Mouse (Mus musculus): ENCODE measurements around the gene Bsdc1. TPM values are rescaled to one million over a fixed set of nuclear protein-coding genes. Genes with fewer than 3 reads are reported as not detected.

Bsdc1 gene
- polyA plus RNA-seq, 1 experiment = not detected

DNA sequence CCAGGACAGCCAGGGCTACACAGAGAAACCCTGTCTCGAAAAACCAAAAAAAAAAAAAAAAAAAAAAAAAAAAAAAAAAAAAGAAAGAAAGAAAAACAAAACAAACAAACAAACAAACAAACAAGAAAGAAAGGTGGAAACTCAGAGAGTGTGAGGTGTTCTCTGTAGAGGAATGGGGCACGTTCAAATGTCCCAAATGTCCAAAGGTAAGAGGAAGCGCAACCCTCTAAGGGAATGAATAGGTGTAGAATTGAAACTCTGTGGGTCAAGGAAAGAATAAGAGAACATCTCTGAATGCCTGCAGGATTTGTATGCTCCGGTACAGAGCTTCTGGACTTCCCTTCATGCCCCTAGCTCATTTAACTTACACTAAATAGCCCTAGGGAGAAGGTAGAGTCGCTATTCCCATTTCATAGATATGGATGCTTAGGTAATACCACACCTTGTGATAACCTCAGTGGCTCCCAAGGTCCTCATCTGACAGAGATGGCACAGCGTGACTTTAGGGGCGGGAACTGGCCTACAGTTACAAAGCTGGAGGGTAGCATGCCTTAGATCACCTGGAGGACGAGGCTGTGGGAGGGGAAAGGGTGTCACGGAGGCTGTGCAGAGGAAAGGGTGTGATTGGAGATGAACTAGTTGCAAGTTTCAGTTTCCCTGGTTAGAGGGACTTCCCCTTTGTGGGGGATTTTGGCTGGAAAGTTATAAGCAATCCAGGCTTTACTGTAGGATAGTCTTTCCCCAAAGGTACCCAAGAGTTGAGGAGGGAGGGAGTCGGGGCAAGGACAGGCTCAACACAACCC, 46.3 kb downstream of the Bsdc1 start:
- Histone ChIP-seq H3K4me3 (ENCODE audit: insufficient read depth, low read depth, low read length) (no peak overlapping the region), H3K27ac (ENCODE audit: insufficient read depth, low read depth, low read length) (no peak overlapping the region), H3K4me1 (ENCODE audit: control insufficient read depth, insufficient read depth, low read length) (peaks cover 3% of the 10 kb centered on the region; the same call in 1 of the 2 replicates)
- WGBS = 82% methylated on average over 9 of the region's 10 CpGs
- TF ChIP-seq POLR2A (IDR thresholded peaks at IDR 0.05; ENCODE audit: insufficient read depth, low read depth, low read length) (no peak), CTCF (IDR thresholded peaks at IDR 0.05; ENCODE audit: insufficient read depth, low read depth, low read length) (no peak)

DNA sequence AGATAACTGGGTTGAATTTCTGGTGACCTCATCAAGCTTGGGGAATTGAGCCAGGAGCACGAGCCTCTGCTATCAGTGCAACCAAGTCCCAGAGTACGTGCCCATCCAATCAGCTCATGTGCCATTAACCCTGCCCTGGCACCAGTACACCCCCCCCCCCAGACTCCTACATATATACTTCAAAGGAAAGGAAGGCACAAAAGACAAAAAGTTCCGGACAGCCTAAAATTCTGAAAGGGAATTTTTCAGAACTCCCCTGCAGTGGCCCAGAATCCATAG, 46.8 kb downstream of the Bsdc1 start:
- TF ChIP-seq POLR2A (IDR thresholded peaks at IDR 0.05; ENCODE audit: insufficient read depth, low read depth, low read length) = no peak
- no peak for TF ChIP-seq CTCF (IDR thresholded peaks at IDR 0.05; ENCODE audit: insufficient read depth, low read depth, low read length)
- no peak overlapping the region for H3K27ac ChIP-seq (ENCODE audit: insufficient read depth, low read depth, low read length)
- no peak overlapping the region for H3K4me3 ChIP-seq (ENCODE audit: insufficient read depth, low read depth, low read length)
- WGBS = 69% methylated on average over 3 of the region's 3 CpGs
- H3K4me1 ChIP-seq (ENCODE audit: control insufficient read depth, insufficient read depth, low read length) = peaks cover 6% of the 10 kb centered on the region

DNA sequence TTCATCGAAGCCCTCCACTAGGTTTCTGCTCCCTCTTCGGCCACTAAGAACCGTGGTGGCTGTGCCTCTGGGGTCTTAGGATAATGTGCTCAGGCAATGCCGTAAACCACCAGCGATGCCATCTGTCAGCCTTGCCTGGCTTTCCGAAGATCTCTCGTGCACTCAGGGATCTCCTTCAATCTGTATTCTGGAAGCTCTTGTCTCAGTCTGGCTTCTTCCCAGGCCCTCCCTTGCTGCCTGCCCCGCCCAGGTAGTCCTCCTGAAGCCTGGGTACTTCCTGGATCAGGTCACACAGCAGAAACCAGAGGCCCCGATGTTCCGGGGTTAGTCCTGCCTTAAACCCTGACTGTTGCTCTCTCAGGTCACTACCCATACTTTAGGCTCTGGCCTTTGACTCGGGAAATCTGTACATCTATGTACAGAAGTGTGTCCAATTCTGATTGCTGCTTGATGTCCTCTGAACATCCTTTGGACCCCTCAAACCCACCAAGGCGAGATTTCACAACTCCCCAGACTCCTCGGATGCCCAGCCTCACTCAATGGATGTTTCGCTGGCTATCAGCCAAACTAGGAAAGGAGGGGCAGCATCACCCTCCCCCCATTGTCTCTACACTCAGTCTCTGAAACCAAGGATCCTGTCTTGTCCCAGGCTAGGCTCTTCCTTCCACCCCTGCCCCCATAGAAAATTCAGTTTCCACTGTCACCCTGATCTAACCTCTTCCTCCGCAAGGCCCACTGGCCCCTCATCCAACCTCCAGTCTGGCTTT, 47.6 kb downstream of the Bsdc1 start:
- TF ChIP-seq POLR2A (IDR thresholded peaks at IDR 0.05; ENCODE audit: insufficient read depth, low read depth, low read length) (no peak), CTCF (IDR thresholded peaks at IDR 0.05; ENCODE audit: insufficient read depth, low read depth, low read length) (no peak)
- Histone ChIP-seq H3K4me1 (ENCODE audit: control insufficient read depth, insufficient read depth, low read length) (peaks cover 8% of the 10 kb centered on the region), H3K27ac (ENCODE audit: insufficient read depth, low read depth, low read length) (no peak overlapping the region), H3K4me3 (ENCODE audit: insufficient read depth, low read depth, low read length) (no peak overlapping the region)
- 67% methylated on average over 15 of the region's 15 CpGs for WGBS

DNA sequence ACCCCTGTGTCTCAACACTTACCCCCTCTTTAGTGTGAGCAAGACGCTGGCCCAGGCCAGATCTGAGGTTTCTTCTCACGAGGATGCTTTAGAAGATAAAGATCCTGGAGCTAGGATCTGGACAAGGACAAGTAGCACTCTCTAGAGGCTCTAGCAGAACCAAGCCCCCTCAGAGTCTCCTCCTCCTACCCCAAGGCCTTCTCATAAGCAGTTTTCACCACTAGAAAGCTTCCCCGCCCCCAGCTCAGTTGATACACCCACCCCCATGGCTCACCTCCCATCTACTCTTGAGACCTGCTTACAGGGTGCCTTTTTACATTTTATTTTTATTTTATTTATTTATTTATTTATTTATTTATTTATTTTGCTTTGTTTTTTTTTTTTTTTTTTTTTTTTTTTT, 48.3 kb downstream of the Bsdc1 start:
- no peak overlapping the region for H3K4me3 ChIP-seq (ENCODE audit: insufficient read depth, low read depth, low read length)
- H3K4me1 ChIP-seq (ENCODE audit: control insufficient read depth, insufficient read depth, low read length) = peaks cover 12% of the 10 kb centered on the region
- TF ChIP-seq CTCF (IDR thresholded peaks at IDR 0.05; ENCODE audit: insufficient read depth, low read depth, low read length) = no peak
- no peak for TF ChIP-seq POLR2A (IDR thresholded peaks at IDR 0.05; ENCODE audit: insufficient read depth, low read depth, low read length)
- WGBS = 87% methylated on average over 3 of the region's 3 CpGs
- no peak overlapping the region for H3K27ac ChIP-seq (ENCODE audit: insufficient read depth, low read depth, low read length)

DNA sequence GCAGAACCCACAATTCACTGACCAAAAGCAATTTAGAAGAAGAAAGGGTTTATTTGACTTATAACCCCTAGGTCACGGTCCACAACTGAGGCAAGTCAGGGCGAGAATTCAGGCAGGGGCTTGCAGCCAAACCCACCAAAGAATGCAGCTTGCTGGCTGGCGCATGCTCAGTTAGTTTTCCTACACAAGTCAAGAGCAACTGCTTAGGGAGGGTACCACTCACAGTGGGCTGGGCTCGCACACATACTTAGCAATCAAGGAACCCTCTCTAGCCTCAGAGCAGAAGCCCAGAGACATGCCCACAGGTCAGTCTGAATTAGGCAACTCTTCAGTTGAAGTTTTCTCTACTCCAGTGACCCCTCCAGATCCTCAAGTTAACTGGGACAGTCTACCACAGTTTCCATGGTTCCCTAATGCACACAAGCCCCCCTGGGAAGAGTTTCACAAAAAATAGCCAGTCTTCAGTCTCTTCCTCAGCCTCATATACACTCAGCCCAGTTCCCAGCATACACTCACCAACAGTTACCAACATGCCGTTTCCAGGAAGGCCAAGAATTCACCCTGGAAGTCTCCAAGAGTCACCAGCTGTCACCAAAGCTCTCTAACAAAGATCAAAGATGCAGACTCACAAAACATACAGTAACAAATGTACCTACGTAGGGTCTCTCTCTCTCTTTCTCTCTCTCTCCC, 49.5 kb downstream of the Bsdc1 start:
- 63% methylated on average over 6 of the region's 6 CpGs for WGBS
- Histone ChIP-seq H3K27ac (ENCODE audit: insufficient read depth, low read depth, low read length) (peak overlapping the region; percentile 17), H3K4me3 (ENCODE audit: insufficient read depth, low read depth, low read length) (no peak overlapping the region), H3K4me1 (ENCODE audit: control insufficient read depth, insufficient read depth, low read length) (peaks cover 16% of the 10 kb centered on the region)
- no peak for TF ChIP-seq POLR2A (IDR thresholded peaks at IDR 0.05; ENCODE audit: insufficient read depth, low read depth, low read length)
- TF ChIP-seq CTCF (IDR thresholded peaks at IDR 0.05; ENCODE audit: insufficient read depth, low read depth, low read length) = no peak

DNA sequence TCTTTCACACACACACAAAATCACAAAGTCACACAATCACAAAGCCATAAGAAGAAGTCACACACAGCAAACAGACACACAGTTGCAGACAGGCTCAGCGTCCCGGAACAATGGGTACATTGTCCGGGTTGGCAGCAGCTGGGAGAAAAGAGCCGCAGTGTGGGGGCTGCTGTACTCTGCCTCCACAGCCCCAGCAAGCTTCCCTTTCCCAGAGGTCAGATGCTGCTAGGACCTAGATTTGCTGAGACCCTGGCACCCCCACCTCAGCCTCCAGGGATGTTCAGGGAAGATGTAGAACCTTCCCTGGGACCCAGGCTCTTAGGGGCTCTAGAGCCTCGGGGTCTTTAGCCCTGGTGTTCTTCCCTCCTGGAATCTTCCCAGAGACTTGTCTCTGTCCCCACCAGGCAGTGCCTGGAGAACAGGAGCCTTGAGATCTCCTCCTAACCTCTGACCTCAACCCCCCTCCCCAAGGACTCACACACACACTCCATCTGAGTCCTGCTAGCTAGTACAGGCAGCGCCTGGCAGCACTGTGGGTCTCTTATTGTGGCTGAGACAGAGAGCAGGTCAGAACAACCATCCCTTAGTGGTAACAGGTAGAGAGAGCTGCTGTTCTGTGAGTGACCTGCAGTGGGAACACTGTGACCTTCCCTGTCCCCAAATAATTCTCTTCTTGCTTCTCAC, 50.2 kb downstream of the Bsdc1 start:
- WGBS = 54% methylated on average over 6 of the region's 6 CpGs
- peaks cover 14% of the 10 kb centered on the region for H3K4me1 ChIP-seq (ENCODE audit: control insufficient read depth, insufficient read depth, low read length)
- H3K27ac ChIP-seq (ENCODE audit: insufficient read depth, low read depth, low read length) = peak overlapping the region; percentile 17; the same call in 1 of the 2 replicates
- TF ChIP-seq POLR2A (IDR thresholded peaks at IDR 0.05; ENCODE audit: insufficient read depth, low read depth, low read length) = no peak
- TF ChIP-seq CTCF (IDR thresholded peaks at IDR 0.05; ENCODE audit: insufficient read depth, low read depth, low read length) = no peak
- H3K4me3 ChIP-seq (ENCODE audit: insufficient read depth, low read depth, low read length) = no peak overlapping the region

DNA sequence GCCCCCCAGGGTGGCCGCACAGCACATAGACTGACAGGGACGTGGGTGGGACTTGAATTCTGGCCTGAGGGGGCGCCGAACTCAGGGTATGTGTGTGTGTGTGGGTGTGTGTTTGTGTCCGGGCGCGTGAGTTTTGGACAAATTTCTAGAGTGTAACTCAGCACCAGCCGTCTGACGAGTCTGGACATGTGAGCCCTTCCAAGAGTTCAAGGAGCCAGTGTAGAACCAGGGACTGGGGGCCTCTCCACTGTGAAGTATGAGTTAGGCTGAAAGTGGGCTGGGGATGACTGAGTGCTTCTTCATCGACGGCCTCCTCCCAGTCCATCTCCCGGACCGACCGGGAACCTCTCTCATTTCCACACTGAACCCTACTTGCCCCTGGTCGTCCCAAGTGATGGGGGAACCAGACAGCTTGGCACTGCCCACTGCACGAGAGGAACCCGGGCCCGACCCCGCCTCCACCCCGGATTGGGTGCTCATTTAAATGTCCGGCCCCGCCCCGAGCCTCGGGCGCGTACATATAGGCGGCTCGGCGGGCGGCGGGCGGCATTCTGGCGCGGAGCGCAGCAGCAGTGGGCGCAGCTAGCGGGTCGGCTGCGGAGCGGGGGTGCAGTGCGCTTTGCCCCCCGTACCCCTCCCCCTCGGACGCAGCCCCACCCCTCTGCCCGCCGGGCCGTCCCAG, 51.8 kb downstream of the Bsdc1 start, which contains the start of gene Marcksl1:
Gene Marcksl1, plus strand, starts transcription at position 496 of the 682 bp plus-strand sequence.
- Histone ChIP-seq H3K4me1 (ENCODE audit: control insufficient read depth, insufficient read depth, low read length) (peaks cover 14% of the 10 kb centered on the region), H3K27ac (ENCODE audit: insufficient read depth, low read depth, low read length) (peak within 1 kb of the TSS; percentile 27; the same call in 1 of the 2 replicates), H3K4me3 (ENCODE audit: insufficient read depth, low read depth, low read length) (peak within 1 kb of the TSS; percentile 89)
- TF ChIP-seq CTCF (IDR thresholded peaks at IDR 0.05; ENCODE audit: insufficient read depth, low read depth, low read length) (no peak), POLR2A (IDR thresholded peaks at IDR 0.05; ENCODE audit: insufficient read depth, low read depth, low read length) (peak; percentile 86)
- WGBS = 8% methylated on average over 47 of the region's 47 CpGs

DNA sequence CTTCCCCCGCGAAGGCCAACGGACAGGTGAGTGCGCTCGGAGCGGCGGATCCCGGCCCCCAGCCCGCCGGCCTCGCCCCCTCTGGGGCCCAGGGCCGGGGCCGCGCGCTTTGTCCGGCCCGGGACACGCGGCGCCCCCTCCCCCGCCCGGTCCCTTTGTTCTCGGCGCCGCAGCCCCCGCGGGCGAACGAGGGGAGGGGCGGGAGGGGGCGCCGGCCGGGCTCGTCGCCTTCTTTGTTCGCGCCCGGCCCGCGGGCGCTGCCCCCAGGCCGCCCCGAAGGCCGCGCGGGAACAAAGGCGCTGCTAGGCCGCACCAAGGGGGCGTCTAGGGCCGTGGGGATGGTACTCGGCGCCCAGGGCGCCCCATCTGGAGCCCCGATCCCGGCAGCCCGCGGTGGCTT, 52.5 kb downstream of the Bsdc1 start:
- no peak for TF ChIP-seq CTCF (IDR thresholded peaks at IDR 0.05; ENCODE audit: insufficient read depth, low read depth, low read length)
- Histone ChIP-seq H3K4me3 (ENCODE audit: insufficient read depth, low read depth, low read length) (peak overlapping the region; percentile 89), H3K27ac (ENCODE audit: insufficient read depth, low read depth, low read length) (peak overlapping the region; percentile 27; the same call in 1 of the 2 replicates), H3K4me1 (ENCODE audit: control insufficient read depth, insufficient read depth, low read length) (peaks cover 14% of the 10 kb centered on the region)
- under 1% methylated on average over 52 of the region's 57 CpGs for WGBS
